Mouse (Mus musculus): ENCODE results near the gene Rreb1. TPM values are rescaled to one million over a fixed set of nuclear protein-coding genes. Genes with fewer than 3 reads are reported as not detected.

The Rreb1 gene
- polyA plus RNA-seq, 1 experiment, result 31.5 TPM

DNA sequence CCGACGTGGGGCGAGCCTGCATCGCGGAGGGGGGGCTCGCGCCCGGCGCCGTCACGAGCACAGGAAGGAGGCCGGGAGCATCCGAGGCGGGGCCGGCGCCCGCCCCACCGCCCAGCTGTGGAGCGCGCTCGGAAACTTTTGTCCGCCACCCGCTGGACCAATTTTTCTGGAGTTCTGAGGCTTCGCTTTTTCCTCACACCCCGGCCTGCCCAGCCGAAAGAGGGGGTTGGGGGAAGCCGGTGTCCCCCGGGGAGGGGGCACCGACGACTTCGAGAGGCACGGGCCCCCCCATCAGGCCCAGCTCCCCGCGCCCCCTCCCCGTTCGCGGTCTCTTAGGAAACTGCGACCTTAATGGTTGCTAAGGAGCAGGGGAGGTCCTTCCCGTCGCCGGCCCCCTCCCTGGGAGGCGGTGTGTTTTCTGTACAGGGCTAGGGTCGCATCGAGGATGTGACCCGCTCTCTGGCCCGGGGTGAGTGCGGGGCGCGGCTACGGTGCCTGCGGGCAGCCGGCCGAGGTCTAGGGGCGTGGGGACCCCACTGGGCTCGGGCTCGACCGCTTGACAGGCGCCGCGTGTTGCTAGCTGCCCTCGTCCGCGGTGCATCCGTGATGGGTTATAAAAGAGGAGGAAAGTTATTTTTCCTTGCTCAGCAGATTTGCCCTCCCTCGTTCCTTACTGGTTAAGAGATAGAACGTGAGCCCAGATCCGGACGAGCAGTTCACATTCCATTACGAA, 49.2 kb downstream of the Rreb1 start:
- no peak for TF ChIP-seq CTCF (IDR thresholded peaks at IDR 0.05; ENCODE audit: low read depth, low read length)
- no peak for TF ChIP-seq POLR2A (IDR thresholded peaks at IDR 0.05; ENCODE audit: insufficient read depth, low read length)
- Histone ChIP-seq H3K27me3 (ENCODE audit: control insufficient read depth, insufficient read depth, low read length, poor library complexity, severe bottlenecking) (no peaks in the 10 kb centered on the region), H3K36me3 (ENCODE audit: control insufficient read depth, insufficient read depth, low read length, poor library complexity, severe bottlenecking) (no peaks in the 10 kb centered on the region), H3K9ac (ENCODE audit: low read depth, poor library complexity, severe bottlenecking) (peak overlapping the region; percentile 71), H3K27ac (ENCODE audit: insufficient read depth, low read length) (no peak overlapping the region), H3K4me1 (ENCODE audit: control insufficient read depth, insufficient read depth, low read length) (peaks cover 9% of the 10 kb centered on the region), H3K9me3 (replicated peaks; ENCODE audit: control insufficient read depth, insufficient read depth, low read length, poor library complexity, severe bottlenecking) (no peaks in the 10 kb centered on the region), H3K4me3 (ENCODE audit: low read depth, low read length) (peak overlapping the region; percentile 68)

DNA sequence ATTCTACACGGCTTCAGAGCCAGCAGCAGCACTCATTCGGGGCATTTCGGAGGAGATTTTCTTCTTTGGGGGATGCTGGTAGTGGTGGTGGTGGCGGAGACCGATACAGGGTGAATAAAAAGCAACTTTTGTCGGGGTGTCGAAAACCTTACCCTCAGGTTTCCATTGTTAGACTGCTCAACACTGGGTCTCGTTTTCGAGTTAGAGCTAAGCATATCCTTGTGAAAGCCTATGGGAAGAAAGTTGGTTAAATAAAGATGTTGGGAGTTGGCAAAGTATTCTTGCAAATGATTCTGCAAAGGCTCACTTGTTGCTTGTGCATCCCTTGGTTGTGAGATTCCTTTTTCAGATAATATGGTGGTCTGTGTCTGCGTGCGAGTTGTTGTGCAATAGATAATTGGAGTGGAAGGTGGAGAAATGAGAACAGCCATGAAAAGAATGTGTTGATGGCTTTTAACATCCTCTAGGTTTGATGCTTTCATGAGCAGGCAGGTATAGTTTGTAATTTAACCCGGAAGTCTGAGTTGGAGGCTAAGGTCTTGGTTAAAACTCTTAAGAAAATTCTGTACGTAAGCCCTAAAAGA, 49.9 kb downstream of the Rreb1 start:
- Histone ChIP-seq H3K27ac (ENCODE audit: insufficient read depth, low read length) (no peak overlapping the region), H3K9me3 (replicated peaks; ENCODE audit: control insufficient read depth, insufficient read depth, low read length, poor library complexity, severe bottlenecking) (no peaks in the 10 kb centered on the region), H3K4me1 (ENCODE audit: control insufficient read depth, insufficient read depth, low read length) (peaks cover 11% of the 10 kb centered on the region), H3K4me3 (ENCODE audit: low read depth, low read length) (peak overlapping the region; percentile 68), H3K27me3 (ENCODE audit: control insufficient read depth, insufficient read depth, low read length, poor library complexity, severe bottlenecking) (no peaks in the 10 kb centered on the region), H3K9ac (ENCODE audit: low read depth, poor library complexity, severe bottlenecking) (peak overlapping the region; percentile 71; the same call in 1 of the 2 replicates), H3K36me3 (ENCODE audit: control insufficient read depth, insufficient read depth, low read length, poor library complexity, severe bottlenecking) (no peaks in the 10 kb centered on the region)
- no peak for TF ChIP-seq EP300 (IDR thresholded peaks at IDR 0.05; ENCODE audit: insufficient read depth, low read depth, low read length)
- TF ChIP-seq POLR2A (IDR thresholded peaks at IDR 0.05; ENCODE audit: insufficient read depth, low read length), result no peak
- no peak for TF ChIP-seq CTCF (IDR thresholded peaks at IDR 0.05; ENCODE audit: low read depth, low read length)

DNA sequence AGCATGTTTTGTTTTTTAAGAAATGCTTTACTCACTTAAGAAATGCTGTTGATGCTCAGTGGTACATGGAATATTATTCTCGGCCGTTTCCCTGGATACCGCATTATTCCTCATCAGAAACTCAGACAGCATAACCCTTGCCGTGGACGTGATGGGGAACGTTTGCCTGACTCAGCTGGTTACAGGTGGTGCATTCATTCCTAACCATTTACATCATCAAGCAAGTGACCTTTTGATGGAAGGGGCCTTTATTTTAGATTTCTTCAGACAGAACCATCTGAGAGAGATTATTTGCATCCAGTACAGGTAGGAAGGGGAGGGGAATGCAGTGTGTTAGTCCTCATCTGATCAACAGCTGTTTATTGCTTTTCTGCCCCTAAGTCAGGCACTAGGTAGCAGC, 50.7 kb downstream of the Rreb1 start:
- H3K27ac ChIP-seq (ENCODE audit: insufficient read depth, low read length), result no peak overlapping the region
- TF ChIP-seq EP300 (IDR thresholded peaks at IDR 0.05; ENCODE audit: insufficient read depth, low read depth, low read length) (no peak), CTCF (IDR thresholded peaks at IDR 0.05; ENCODE audit: low read depth, low read length) (no peak), POLR2A (IDR thresholded peaks at IDR 0.05; ENCODE audit: insufficient read depth, low read length) (no peak)
- no peaks in the 10 kb centered on the region for H3K9me3 ChIP-seq (replicated peaks; ENCODE audit: control insufficient read depth, insufficient read depth, low read length, poor library complexity, severe bottlenecking)
- H3K9ac ChIP-seq (ENCODE audit: low read depth, poor library complexity, severe bottlenecking), result no peak overlapping the region
- H3K36me3 ChIP-seq (ENCODE audit: control insufficient read depth, insufficient read depth, low read length, poor library complexity, severe bottlenecking), result no peaks in the 10 kb centered on the region
- H3K4me1 ChIP-seq (ENCODE audit: control insufficient read depth, insufficient read depth, low read length), result peaks cover 16% of the 10 kb centered on the region
- H3K4me3 ChIP-seq (ENCODE audit: low read depth, low read length), result no peak overlapping the region
- H3K27me3 ChIP-seq (ENCODE audit: control insufficient read depth, insufficient read depth, low read length, poor library complexity, severe bottlenecking), result no peaks in the 10 kb centered on the region

- Histone ChIP-seq H3K27ac (ENCODE audit: insufficient read depth, low read length) (no peak overlapping the region), H3K4me3 (ENCODE audit: low read depth, low read length) (no peak overlapping the region), H3K4me1 (ENCODE audit: control insufficient read depth, insufficient read depth, low read length) (peaks cover 16% of the 10 kb centered on the region), H3K9me3 (replicated peaks; ENCODE audit: control insufficient read depth, insufficient read depth, low read length, poor library complexity, severe bottlenecking) (no peaks in the 10 kb centered on the region), H3K27me3 (ENCODE audit: control insufficient read depth, insufficient read depth, low read length, poor library complexity, severe bottlenecking) (no peaks in the 10 kb centered on the region), H3K36me3 (ENCODE audit: control insufficient read depth, insufficient read depth, low read length, poor library complexity, severe bottlenecking) (no peaks in the 10 kb centered on the region), H3K9ac (ENCODE audit: low read depth, poor library complexity, severe bottlenecking) (no peak overlapping the region)
- no peak for TF ChIP-seq POLR2A (IDR thresholded peaks at IDR 0.05; ENCODE audit: insufficient read depth, low read length)
Measured at GRCm38 (mm10) chr13:37830256-37830655, 52.1 kb downstream of the Rreb1 start.

GRCm38 (mm10) chr13:37830874-37831311, 52.7 kb downstream of the Rreb1 start:
- peaks cover 16% of the 10 kb centered on the region for H3K4me1 ChIP-seq (ENCODE audit: control insufficient read depth, insufficient read depth, low read length)
- no peaks in the 10 kb centered on the region for H3K36me3 ChIP-seq (ENCODE audit: control insufficient read depth, insufficient read depth, low read length, poor library complexity, severe bottlenecking)
- H3K9me3 ChIP-seq (replicated peaks; ENCODE audit: control insufficient read depth, insufficient read depth, low read length, poor library complexity, severe bottlenecking), result no peaks in the 10 kb centered on the region
- H3K27me3 ChIP-seq (ENCODE audit: control insufficient read depth, insufficient read depth, low read length, poor library complexity, severe bottlenecking), result no peaks in the 10 kb centered on the region
- no peak overlapping the region for H3K9ac ChIP-seq (ENCODE audit: low read depth, poor library complexity, severe bottlenecking)
- H3K27ac ChIP-seq (ENCODE audit: insufficient read depth, low read length), result peak overlapping the region; percentile 46
- TF ChIP-seq POLR2A (IDR thresholded peaks at IDR 0.05; ENCODE audit: insufficient read depth, low read length) (no peak), EP300 (IDR thresholded peaks at IDR 0.05; ENCODE audit: insufficient read depth, low read depth, low read length) (0 out of 2 replicates have a peak, but pooled peaks have one; percentile 49)
- H3K4me3 ChIP-seq (ENCODE audit: low read depth, low read length), result no peak overlapping the region

DNA sequence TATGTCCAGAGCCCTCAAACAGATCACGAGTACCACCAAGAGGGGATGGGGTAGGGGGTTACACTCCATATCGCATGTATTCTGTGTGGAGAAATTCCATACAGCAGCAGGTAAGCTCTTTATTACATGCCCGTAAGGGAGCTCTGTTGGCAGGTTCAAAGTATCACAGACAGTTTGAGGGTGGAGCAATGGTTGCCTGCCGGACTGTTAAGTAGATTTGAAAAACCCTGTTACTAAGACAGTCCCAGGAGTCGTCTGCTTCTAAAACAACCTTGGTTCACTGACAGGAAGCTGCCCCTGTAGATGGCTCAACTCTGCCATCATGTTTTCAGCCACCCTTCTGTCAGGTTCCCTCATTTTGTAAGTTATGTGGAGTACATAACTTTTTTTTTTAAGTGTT, 54.3 kb downstream of the Rreb1 start:
- H3K9ac ChIP-seq (ENCODE audit: low read depth, poor library complexity, severe bottlenecking), result no peak overlapping the region; the same call in 1 of the 2 replicates
- no peaks in the 10 kb centered on the region for H3K36me3 ChIP-seq (ENCODE audit: control insufficient read depth, insufficient read depth, low read length, poor library complexity, severe bottlenecking)
- no peak for TF ChIP-seq POLR2A (IDR thresholded peaks at IDR 0.05; ENCODE audit: insufficient read depth, low read length)
- no peak for TF ChIP-seq EP300 (IDR thresholded peaks at IDR 0.05; ENCODE audit: insufficient read depth, low read depth, low read length)
- TF ChIP-seq CTCF (IDR thresholded peaks at IDR 0.05; ENCODE audit: low read depth, low read length), result no peak
- no peaks in the 10 kb centered on the region for H3K9me3 ChIP-seq (replicated peaks; ENCODE audit: control insufficient read depth, insufficient read depth, low read length, poor library complexity, severe bottlenecking)
- no peaks in the 10 kb centered on the region for H3K27me3 ChIP-seq (ENCODE audit: control insufficient read depth, insufficient read depth, low read length, poor library complexity, severe bottlenecking)
- H3K4me3 ChIP-seq (ENCODE audit: low read depth, low read length), result no peak overlapping the region
- H3K4me1 ChIP-seq (ENCODE audit: control insufficient read depth, insufficient read depth, low read length), result peaks cover 18% of the 10 kb centered on the region
- H3K27ac ChIP-seq (ENCODE audit: insufficient read depth, low read length), result no peak overlapping the region

Measured in ES-Bruce4 (cell line).